Mouse (Mus musculus): Measurements from ENCODE around the gene Tenm2. TPM values are rescaled to one million over a fixed set of nuclear protein-coding genes. Genes with fewer than 3 reads are reported as not detected.

Gene Tenm2
- polyA plus RNA-seq, 1 experiment from 2014 or later, result 3.4 TPM

DNA sequence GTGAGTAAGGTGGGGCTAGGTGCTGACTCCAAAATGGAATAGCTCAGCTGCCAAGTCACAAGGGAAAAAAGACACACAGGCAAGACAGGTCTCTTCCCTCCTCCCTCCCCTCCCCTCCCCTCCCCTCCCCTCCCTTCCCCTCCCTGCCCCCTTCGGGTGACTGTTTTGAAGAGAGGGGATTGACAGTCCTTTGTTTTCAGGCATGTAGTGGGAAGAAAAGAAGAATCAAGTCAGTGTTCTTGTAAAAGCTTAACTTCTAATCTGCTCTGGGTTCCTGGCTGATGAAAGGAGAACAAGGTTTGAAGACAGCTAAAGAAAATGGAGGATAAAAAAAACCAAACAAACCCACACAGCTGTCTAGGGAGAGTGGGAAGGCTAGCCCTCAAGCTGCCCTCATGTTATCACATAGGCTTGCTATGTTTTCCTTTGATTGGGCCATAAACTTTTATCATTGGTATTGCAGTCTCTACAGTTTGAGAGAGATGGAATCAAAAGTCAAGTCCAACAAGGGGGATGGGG lies 1176.4 kb downstream of the Tenm2 start:
- Histone ChIP-seq H3K4me1 (ENCODE audit: control insufficient read depth, insufficient read depth, low read length) (no peaks in the 10 kb centered on the region; the same call in 1 of the 2 replicates), H3K9me3 (ENCODE audit: control insufficient read depth, low read length) (no peaks in the 10 kb centered on the region), H3K27me3 (replicated peaks; ENCODE audit: control insufficient read depth, insufficient read depth, low read length) (no peaks in the 10 kb centered on the region), H3K9ac (ENCODE audit: low read depth, low read length) (no peak overlapping the region), H3K4me2 (ENCODE audit: low read depth, low read length) (no peak overlapping the region), H3K36me3 (ENCODE audit: control insufficient read depth, insufficient read depth, low read length) (no peaks in the 10 kb centered on the region), H3K27ac (replicated peaks; ENCODE audit: low read depth, low read length) (no peak overlapping the region), H3K4me3 (ENCODE audit: low read depth, low read length) (no peak overlapping the region)
- WGBS, result no CpG with 5 or more reads among the region's 1 CpGs
- DNase-seq (ENCODE audit: low spot score) (no peak), ATAC-seq (ENCODE audit: low read depth) (no peak)

DNA sequence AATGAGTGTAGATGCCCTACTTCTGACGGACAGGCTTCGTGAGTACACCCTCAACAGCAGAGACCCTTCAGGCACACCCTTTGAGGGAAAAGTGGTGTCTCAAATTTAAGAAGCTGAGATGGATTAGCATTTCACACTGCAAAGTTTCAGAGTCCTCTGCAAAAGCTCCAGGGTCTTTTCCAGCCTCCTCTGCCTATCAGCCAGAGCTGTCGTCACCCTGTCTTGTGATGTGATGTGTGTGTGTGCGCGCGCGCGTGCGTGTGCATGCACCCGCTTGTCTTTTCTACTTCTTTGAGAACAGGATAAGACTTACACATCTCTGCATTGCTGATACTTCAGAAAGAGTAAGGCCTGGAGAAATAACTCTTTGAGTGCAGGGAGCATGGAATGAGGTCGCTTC lies 1179.2 kb downstream of the Tenm2 start:
- H3K4me1 ChIP-seq (ENCODE audit: control insufficient read depth, insufficient read depth, low read length), result no peaks in the 10 kb centered on the region; the same call in 1 of the 2 replicates
- no peak overlapping the region for H3K9ac ChIP-seq (ENCODE audit: low read depth, low read length)
- WGBS, result 78% methylated on average over 11 of the region's 11 CpGs
- DNase-seq (ENCODE audit: low spot score), result no peak
- H3K9me3 ChIP-seq (ENCODE audit: control insufficient read depth, low read length), result no peaks in the 10 kb centered on the region
- no peak overlapping the region for H3K4me3 ChIP-seq (ENCODE audit: low read depth, low read length)
- H3K27me3 ChIP-seq (replicated peaks; ENCODE audit: control insufficient read depth, insufficient read depth, low read length), result no peaks in the 10 kb centered on the region
- no peak overlapping the region for H3K4me2 ChIP-seq (ENCODE audit: low read depth, low read length)
- no peaks in the 10 kb centered on the region for H3K36me3 ChIP-seq (ENCODE audit: control insufficient read depth, insufficient read depth, low read length)
- ATAC-seq (ENCODE audit: low read depth), result no peak
- no peak overlapping the region for H3K27ac ChIP-seq (replicated peaks; ENCODE audit: low read depth, low read length)

DNA sequence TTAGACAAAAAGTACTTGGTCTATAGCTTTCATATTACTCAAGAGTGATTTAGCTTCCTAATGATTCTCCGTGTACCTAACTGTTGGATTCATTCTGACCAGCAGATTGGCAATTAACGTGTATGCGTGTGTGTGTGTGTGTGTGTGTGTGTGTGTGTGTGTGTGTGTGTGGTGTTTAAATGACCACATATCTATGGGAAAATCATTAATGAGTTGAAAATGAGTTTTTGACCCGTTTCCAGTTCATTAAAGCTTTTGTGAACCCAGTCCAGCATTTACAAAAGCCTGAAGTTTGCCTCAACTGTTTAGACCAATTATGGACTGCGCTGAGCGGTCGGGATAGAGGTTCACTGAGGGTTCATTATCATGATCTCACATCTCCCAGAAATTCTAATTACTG lies 1181.4 kb downstream of the Tenm2 start:
- DNase-seq (ENCODE audit: low spot score) (peak; percentile 69), ATAC-seq (ENCODE audit: low read depth) (peak; percentile 62; the same call in 1 of the 2 replicates)

DNA sequence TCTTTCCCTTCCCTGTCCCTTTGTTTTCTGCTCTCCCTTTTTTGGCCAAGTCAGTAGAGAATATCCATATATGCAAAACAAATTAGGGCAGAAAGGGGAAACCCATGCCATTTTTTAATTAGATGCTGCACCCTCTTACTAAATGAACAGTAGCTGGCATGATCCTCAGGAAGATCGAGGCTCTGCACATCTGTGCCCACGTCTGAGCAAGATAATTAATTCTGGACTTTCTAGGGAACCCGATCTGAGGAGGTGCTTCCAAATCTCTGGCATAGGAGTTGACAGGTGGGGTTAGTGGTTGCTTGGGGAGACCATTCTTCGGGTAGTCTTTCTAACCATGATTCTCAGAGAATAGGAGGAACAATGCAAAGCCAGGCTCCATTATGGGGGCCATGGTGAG lies 1182.3 kb downstream of the Tenm2 start:
- H3K4me1 ChIP-seq (ENCODE audit: control insufficient read depth, insufficient read depth, low read length), result no peaks in the 10 kb centered on the region; the same call in 1 of the 2 replicates
- H3K4me2 ChIP-seq (ENCODE audit: low read depth, low read length), result no peak overlapping the region
- H3K4me3 ChIP-seq (ENCODE audit: low read depth, low read length), result no peak overlapping the region
- no peaks in the 10 kb centered on the region for H3K9me3 ChIP-seq (ENCODE audit: control insufficient read depth, low read length)
- DNase-seq (ENCODE audit: low spot score) (no peak), ATAC-seq (ENCODE audit: low read depth) (no peak)
- H3K27ac ChIP-seq (replicated peaks; ENCODE audit: low read depth, low read length), result no peak overlapping the region
- 60% methylated on average over 4 of the region's 4 CpGs for WGBS
- no peaks in the 10 kb centered on the region for H3K36me3 ChIP-seq (ENCODE audit: control insufficient read depth, insufficient read depth, low read length)
- H3K9ac ChIP-seq (ENCODE audit: low read depth, low read length), result no peak overlapping the region
- no peaks in the 10 kb centered on the region for H3K27me3 ChIP-seq (replicated peaks; ENCODE audit: control insufficient read depth, insufficient read depth, low read length)

More for the DNA sequence above, 1181.4 kb downstream of the Tenm2 start:
- H3K9ac ChIP-seq (ENCODE audit: low read depth, low read length), result no peak overlapping the region
- no peaks in the 10 kb centered on the region; the same call in 1 of the 2 replicates for H3K4me1 ChIP-seq (ENCODE audit: control insufficient read depth, insufficient read depth, low read length)
- H3K36me3 ChIP-seq (ENCODE audit: control insufficient read depth, insufficient read depth, low read length), result no peaks in the 10 kb centered on the region
- H3K9me3 ChIP-seq (ENCODE audit: control insufficient read depth, low read length), result no peaks in the 10 kb centered on the region
- no peak overlapping the region for H3K4me2 ChIP-seq (ENCODE audit: low read depth, low read length)
- no peak overlapping the region for H3K4me3 ChIP-seq (ENCODE audit: low read depth, low read length)
- H3K27ac ChIP-seq (replicated peaks; ENCODE audit: low read depth, low read length), result no peak overlapping the region
- H3K27me3 ChIP-seq (replicated peaks; ENCODE audit: control insufficient read depth, insufficient read depth, low read length), result no peaks in the 10 kb centered on the region
- 80% methylated on average over 7 of the region's 7 CpGs for WGBS

DNA sequence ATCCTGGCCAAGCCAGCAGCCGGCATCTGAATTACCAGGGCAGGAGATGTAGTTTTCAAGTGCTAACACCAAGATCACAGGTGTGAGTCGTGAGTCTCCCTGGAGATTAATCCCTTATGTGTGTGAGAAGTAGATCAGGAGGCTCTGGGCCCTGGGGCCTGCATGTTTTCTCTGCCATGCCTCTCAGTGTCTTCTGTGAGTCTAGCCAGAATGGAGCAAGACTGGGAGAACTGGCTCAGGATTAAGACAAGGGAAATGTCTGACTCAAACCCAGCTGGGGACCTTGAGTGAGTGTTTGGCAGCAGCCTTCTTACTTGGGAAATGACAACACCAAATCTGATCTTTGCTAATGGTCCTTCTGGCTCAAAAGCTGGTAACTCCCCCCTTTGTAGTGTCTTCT lies 1183.2 kb downstream of the Tenm2 start:
- no peaks in the 10 kb centered on the region for H3K27me3 ChIP-seq (replicated peaks; ENCODE audit: control insufficient read depth, insufficient read depth, low read length)
- H3K9ac ChIP-seq (ENCODE audit: low read depth, low read length), result no peak overlapping the region
- DNase-seq (ENCODE audit: low spot score) (peak; percentile 54), ATAC-seq (ENCODE audit: low read depth) (peak; percentile 12; the same call in 1 of the 2 replicates)
- no peaks in the 10 kb centered on the region for H3K36me3 ChIP-seq (ENCODE audit: control insufficient read depth, insufficient read depth, low read length)
- no peak overlapping the region for H3K27ac ChIP-seq (replicated peaks; ENCODE audit: low read depth, low read length)
- no peak overlapping the region for H3K4me3 ChIP-seq (ENCODE audit: low read depth, low read length)
- 63% methylated on average over 2 of the region's 2 CpGs for WGBS
- no peak overlapping the region for H3K4me2 ChIP-seq (ENCODE audit: low read depth, low read length)
- H3K4me1 ChIP-seq (ENCODE audit: control insufficient read depth, insufficient read depth, low read length), result no peaks in the 10 kb centered on the region; the same call in 1 of the 2 replicates
- no peaks in the 10 kb centered on the region for H3K9me3 ChIP-seq (ENCODE audit: control insufficient read depth, low read length)

DNA sequence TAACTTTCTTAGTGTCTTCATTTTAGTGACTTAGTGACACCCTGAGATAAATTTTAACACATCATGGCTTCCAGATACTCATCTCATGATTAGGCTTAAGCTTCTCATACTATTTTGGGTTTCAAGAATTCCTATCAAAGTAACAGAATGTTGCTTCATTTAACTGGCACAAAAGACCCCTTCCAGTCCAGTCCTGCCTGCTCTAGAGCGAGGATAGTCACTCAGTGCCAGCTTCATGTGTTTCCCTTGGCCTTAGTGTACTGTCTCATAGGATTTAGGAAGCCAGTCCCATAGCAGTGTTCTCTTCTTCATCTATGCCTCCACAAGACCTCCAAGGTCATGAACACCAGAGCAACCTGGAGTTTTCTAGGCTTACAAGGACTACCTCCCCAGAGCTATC lies 1183.7 kb downstream of the Tenm2 start:
- H3K27me3 ChIP-seq (replicated peaks; ENCODE audit: control insufficient read depth, insufficient read depth, low read length), result no peaks in the 10 kb centered on the region
- ATAC-seq (ENCODE audit: low read depth) (no peak), DNase-seq (ENCODE audit: low spot score) (no peak)
- H3K27ac ChIP-seq (replicated peaks; ENCODE audit: low read depth, low read length), result no peak overlapping the region
- H3K9ac ChIP-seq (ENCODE audit: low read depth, low read length), result no peak overlapping the region
- H3K9me3 ChIP-seq (ENCODE audit: control insufficient read depth, low read length), result no peaks in the 10 kb centered on the region
- no peak overlapping the region for H3K4me3 ChIP-seq (ENCODE audit: low read depth, low read length)
- 93% methylated on average over 1 of the region's 1 CpGs for WGBS
- H3K4me1 ChIP-seq (ENCODE audit: control insufficient read depth, insufficient read depth, low read length), result no peaks in the 10 kb centered on the region; the same call in 1 of the 2 replicates
- H3K4me2 ChIP-seq (ENCODE audit: low read depth, low read length), result no peak overlapping the region
- H3K36me3 ChIP-seq (ENCODE audit: control insufficient read depth, insufficient read depth, low read length), result no peaks in the 10 kb centered on the region

DNA sequence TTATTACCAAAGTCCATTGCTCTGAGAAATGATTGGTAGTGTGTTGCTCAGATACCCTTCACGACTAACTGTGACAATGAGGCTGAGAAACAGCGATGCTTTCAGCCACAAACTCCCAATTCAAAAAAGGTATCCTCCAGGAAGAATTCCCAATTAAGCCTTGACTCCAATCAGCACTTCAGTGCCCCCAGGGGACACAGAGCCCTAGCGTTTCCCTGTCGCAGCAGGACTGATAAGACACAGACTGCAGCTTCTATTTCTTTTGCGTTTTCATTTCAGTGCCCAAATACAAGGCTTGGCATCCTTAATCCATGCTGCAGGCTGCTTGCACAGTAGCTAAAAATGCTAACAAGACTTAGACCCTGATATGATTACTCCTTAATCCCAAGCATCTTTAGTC lies 1186.2 kb downstream of the Tenm2 start:
- H3K27ac ChIP-seq (replicated peaks; ENCODE audit: low read depth, low read length), result no peak overlapping the region
- H3K4me1 ChIP-seq (ENCODE audit: control insufficient read depth, insufficient read depth, low read length), result no peaks in the 10 kb centered on the region
- no peak overlapping the region for H3K4me3 ChIP-seq (ENCODE audit: low read depth, low read length)
- no peaks in the 10 kb centered on the region for H3K9me3 ChIP-seq (ENCODE audit: control insufficient read depth, low read length)
- H3K27me3 ChIP-seq (replicated peaks; ENCODE audit: control insufficient read depth, insufficient read depth, low read length), result no peaks in the 10 kb centered on the region
- no peak overlapping the region for H3K9ac ChIP-seq (ENCODE audit: low read depth, low read length)
- no peak for ATAC-seq (ENCODE audit: low read depth)
- no peak for DNase-seq (ENCODE audit: low spot score)
- WGBS, result 17% methylated on average over 5 of the region's 5 CpGs
- H3K4me2 ChIP-seq (ENCODE audit: low read depth, low read length), result no peak overlapping the region
- no peaks in the 10 kb centered on the region for H3K36me3 ChIP-seq (ENCODE audit: control insufficient read depth, insufficient read depth, low read length)

DNA sequence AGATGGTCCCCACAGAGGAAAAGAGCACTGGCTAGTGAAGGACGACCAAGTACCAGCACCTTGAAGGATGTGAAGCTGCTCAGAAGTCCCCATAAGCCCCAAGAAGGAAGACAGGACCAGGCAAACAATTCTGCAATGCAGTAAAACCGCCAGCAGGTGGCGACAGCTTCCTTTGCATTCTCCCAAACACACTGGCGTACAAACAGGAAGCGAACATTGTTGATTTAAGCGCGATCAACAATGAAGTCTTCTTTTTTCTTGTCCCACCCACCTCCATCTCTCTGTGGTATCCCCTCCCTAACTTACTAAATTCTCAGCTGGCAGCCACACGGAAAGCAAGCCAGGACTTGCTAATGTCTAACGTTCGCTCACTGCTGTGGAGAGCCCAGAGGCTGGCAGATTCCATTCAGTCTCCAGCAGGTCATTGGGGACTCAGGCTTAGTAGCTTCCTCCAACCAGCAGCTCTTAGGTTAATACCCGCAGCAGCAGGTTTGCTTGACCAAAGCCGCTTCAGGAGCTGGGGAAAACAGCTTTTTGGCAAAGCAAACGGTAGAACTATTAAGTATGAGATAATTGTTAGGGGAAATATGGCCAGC lies 1190.0 kb downstream of the Tenm2 start:
- H3K4me1 ChIP-seq (ENCODE audit: control insufficient read depth, insufficient read depth, low read length), result no peaks in the 10 kb centered on the region
- peak; percentile 88 for DNase-seq (ENCODE audit: low spot score)
- peak overlapping the region; percentile 49 for H3K4me2 ChIP-seq (ENCODE audit: low read depth, low read length)
- peak overlapping the region; percentile 49 for H3K9ac ChIP-seq (ENCODE audit: low read depth, low read length)
- H3K4me3 ChIP-seq (ENCODE audit: low read depth, low read length), result peak overlapping the region; percentile 36
- 3% methylated on average over 13 of the region's 13 CpGs for WGBS
- H3K9me3 ChIP-seq (ENCODE audit: control insufficient read depth, low read length), result no peaks in the 10 kb centered on the region
- H3K36me3 ChIP-seq (ENCODE audit: control insufficient read depth, insufficient read depth, low read length), result no peaks in the 10 kb centered on the region
- ATAC-seq (ENCODE audit: low read depth), result peak; percentile 83
- H3K27ac ChIP-seq (replicated peaks; ENCODE audit: low read depth, low read length), result no peak overlapping the region
- H3K27me3 ChIP-seq (replicated peaks; ENCODE audit: control insufficient read depth, insufficient read depth, low read length), result no peaks in the 10 kb centered on the region

DNA sequence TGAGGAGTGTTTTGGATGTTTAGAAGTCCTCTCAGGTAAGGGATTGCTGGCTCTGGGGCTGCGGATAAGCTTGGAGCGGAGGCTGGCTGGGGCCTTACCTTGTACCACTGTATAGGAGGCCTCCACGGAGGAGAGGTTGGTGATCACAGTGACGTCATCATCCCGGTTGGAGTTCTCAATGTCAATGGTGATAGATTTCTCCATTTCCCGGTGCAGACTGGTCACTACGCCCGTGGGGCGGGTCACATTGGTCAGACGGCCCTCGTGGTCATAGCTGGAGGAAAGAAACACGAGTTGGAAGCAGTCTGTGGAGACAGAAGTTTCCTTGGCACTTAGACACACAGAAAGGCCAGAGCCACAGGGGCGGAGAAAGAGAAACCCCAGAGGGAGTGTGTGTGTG lies 1194.4 kb downstream of the Tenm2 start:
- no peak overlapping the region for H3K27ac ChIP-seq (replicated peaks; ENCODE audit: low read depth, low read length)
- H3K4me3 ChIP-seq (ENCODE audit: low read depth, low read length), result no peak overlapping the region
- DNase-seq (ENCODE audit: low spot score), result no peak
- H3K27me3 ChIP-seq (replicated peaks; ENCODE audit: control insufficient read depth, insufficient read depth, low read length), result 0 out of 2 replicates have a peak, but pooled peaks cover 3% of the 10 kb centered on the region
- no peak overlapping the region for H3K9ac ChIP-seq (ENCODE audit: low read depth, low read length)
- no peaks in the 10 kb centered on the region; the same call in 1 of the 2 replicates for H3K4me1 ChIP-seq (ENCODE audit: control insufficient read depth, insufficient read depth, low read length)
- WGBS, result 81% methylated on average over 12 of the region's 13 CpGs
- H3K9me3 ChIP-seq (ENCODE audit: control insufficient read depth, low read length), result no peaks in the 10 kb centered on the region
- no peaks in the 10 kb centered on the region for H3K36me3 ChIP-seq (ENCODE audit: control insufficient read depth, insufficient read depth, low read length)
- H3K4me2 ChIP-seq (ENCODE audit: low read depth, low read length), result no peak overlapping the region
- ATAC-seq (ENCODE audit: low read depth), result no peak

Data from embryonic facial prominence, embryonic 14.5 days (tissue).